Mouse (Mus musculus): ENCODE measurements around the gene Prpf8.

Prpf8 gene

GRCm38 (mm10) chr11:75459751-75460102 is 26.9 kb upstream of the Prpf8 start:
- in situ Hi-C loops (cut with MboI, MseI), result no loop called here

DNA sequence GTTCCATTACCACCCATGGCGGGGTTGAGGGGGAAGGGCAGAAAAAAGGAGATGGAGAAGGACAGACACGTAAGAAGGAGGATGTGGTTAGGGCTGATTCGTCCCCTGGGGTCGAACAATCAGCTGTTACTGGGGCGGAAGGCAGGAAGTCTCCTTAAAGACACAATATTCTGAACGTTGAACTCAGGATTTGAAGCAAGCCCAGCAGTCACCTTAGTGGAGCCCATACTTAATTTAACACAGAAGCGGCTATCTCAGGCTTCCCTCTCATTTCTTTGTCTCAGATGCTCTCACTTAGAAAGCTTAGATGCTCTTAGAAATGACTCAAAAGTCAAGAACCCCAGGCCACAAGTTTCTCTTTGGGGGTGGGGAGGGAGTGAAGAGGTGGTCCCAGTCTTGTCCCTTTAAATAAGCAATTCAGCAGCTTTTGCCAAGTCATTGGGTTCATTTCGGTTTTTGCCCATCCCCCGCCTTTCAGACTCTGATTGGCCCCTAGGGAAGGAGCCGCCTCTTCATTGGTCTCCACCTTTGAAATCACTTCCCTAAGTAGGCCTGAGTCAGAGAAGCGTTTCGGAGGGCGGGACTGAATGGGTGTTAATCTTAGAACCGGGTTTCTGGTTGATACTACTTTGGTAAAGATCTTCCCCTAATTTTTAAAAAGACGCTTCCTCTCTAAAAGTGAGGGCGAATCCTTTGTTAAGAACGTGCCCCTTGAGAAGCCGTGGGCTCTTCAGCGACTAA is 26.3 kb upstream of the Prpf8 start:
- in situ Hi-C loops (cut with MboI, MseI), result no loop called here

DNA sequence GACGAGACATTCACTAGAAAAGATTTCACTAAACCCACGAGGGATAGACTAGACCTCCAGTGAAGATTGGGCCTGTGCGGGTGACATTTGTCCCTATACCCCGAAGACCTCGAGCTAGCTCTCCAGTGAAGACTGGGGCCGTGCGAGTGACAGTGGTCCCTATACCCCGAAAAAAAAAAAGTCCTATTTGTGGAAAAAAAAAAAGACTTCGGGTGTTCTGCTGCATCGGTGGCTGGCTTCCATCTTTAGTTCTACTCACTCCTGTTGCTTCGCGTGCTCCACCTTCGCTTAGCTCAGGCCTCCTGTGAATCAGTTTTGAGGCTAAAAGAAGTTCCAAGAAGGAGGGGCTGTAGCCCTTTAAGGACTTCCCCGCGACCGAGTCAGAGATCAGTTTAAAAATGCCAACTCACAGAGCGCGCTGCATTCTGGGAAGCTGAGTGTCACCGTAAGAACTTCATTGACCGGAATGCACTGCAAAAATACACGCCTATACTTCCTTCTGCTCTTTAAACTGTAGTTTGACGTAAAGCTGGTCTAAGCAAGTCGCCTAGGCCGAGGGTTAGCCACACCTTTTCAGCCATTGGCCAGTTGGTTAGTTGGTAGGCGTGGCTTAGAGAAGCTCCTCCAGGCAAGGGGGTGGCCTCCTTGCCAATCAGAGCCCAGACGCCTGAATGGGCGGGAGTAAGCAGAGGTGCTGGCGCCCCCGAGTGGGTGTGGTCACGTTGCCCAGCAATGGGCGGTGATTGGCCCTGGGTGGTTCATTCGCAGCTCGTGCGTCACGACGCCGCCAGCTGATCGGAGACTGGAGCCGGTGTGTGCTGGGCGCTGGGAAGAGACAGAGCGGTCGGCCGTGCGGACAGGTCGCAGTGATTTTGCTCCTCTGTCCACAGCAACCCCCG is 25.5 kb upstream of the Prpf8 start, which contains the start of gene Tlcd2:
Tlcd2 (plus strand) TSS at position 872 of the 899 bp plus-strand sequence.
- in situ Hi-C loops (cut with MboI, MseI), result no loop called here

GRCm38 (mm10) chr11:75461743-75462252 is 24.8 kb upstream of the Prpf8 start:
- in situ Hi-C loops (cut with MboI, MseI), result no loop called here

DNA sequence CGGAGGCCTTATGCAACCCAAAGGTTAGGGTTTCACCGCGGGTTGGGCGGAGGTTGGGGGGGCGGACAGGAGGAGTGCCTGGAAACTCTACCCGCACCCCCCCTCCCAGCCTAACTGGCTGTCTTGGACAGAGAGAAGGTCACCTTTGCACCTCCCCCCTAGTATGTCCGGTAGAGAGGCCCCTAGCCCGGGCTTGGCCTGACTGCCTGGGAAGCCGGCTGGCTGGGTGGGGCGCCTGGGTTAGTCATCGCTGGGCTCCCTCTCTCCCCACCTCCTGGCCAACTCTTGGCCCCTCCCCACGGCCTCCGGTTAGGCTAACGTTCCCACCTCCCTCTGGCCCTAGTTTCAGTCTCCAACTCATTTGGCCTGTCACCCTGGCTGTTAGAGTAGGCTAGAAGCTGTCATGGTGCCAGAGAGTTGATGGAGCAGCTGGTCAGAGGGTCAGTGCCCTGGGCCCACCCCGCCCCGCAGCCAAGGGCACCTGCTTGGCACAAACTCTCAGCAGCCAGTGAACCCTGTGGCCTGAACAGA is 24.3 kb upstream of the Prpf8 start:
- in situ Hi-C loops (cut with MboI, MseI), result no loop called here

- in situ Hi-C loops (cut with MboI, MseI), result no loop called here
Observed at GRCm38 (mm10) chr11:75462865-75463336, 23.7 kb upstream of the Prpf8 start.

GRCm38 (mm10) chr11:75463624-75464023 is 23.0 kb upstream of the Prpf8 start:
- in situ Hi-C loops (cut with MboI, MseI), result no loop called here

DNA sequence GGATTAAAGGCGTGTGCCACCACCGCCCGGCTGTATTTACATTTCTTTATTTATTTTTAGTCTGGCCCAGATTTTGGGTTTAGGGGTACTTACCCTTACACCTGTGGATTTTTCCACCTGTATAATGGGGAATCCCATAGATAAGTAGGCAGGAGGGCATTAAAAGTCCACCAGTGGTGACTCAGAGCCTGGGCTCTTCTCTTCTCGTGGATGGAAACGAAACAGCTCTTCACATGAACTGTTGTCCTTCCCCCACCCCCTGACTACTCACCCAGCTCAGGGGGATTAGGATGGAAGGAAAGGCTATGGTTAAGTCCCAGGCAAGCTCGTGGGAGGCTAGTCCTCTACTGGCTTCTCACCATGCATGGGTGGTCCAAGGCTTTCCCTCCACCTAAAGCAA is 22.2 kb upstream of the Prpf8 start:
- in situ Hi-C loops (cut with MboI, MseI), result no loop called here

GRCm38 (mm10) chr11:75465051-75465450 is 21.6 kb upstream of the Prpf8 start:
- in situ Hi-C loops (cut with MboI, MseI), result no loop called here

GRCm38 (mm10) chr11:75466731-75467505 is 19.7 kb upstream of the Prpf8 start:
- in situ Hi-C loops (cut with MboI, MseI), result no loop called here

- in situ Hi-C loops (cut with MboI, MseI), result no loop called here
Observed at GRCm38 (mm10) chr11:75467512-75468215, 19.0 kb upstream of the Prpf8 start.

GRCm38 (mm10) chr11:75468410-75468809 is 18.2 kb upstream of the Prpf8 start:
- in situ Hi-C loops (cut with MboI, MseI), result no loop called here

DNA sequence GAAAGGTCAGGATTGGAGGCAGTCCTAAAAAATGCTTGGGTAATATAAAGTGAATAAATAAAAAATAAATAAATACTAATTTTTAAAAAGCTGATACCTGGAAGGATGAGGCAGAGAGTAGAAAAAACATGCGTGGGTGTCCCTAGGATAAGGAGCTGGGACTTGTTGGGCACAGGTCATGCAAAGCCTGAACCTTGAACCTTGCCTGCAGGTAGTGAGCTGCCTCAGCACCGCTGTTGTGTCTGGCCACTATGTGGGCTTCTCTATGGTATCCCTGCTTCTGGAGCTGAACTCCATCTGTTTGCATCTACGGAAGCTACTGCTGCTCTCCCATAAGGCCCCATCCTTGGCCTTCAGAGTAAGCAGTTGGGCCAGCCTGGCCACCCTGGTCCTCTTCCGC is 17.4 kb upstream of the Prpf8 start:
- in situ Hi-C loops (cut with MboI, MseI), result no loop called here

DNA sequence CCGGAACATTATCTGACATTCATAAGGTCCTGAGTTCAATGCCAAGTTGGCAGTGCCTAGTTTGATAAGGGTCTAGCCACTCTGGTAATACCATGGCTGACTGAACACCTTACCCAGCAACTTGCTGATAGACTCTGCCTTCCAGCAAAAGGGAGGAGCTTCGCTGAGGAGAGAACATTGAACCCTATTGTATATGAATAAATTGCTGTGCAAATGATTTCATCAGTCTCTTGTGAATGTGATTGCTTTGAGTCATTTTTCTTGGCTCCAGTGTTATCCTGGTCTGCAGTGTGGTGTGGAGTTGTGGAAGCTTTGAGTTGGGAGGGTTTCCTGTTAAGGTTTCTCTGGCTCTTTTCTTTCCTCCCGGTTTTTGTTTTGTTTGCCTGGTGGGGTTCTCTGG is 15.9 kb upstream of the Prpf8 start:
- in situ Hi-C loops (cut with MboI, MseI), result no loop called here

DNA sequence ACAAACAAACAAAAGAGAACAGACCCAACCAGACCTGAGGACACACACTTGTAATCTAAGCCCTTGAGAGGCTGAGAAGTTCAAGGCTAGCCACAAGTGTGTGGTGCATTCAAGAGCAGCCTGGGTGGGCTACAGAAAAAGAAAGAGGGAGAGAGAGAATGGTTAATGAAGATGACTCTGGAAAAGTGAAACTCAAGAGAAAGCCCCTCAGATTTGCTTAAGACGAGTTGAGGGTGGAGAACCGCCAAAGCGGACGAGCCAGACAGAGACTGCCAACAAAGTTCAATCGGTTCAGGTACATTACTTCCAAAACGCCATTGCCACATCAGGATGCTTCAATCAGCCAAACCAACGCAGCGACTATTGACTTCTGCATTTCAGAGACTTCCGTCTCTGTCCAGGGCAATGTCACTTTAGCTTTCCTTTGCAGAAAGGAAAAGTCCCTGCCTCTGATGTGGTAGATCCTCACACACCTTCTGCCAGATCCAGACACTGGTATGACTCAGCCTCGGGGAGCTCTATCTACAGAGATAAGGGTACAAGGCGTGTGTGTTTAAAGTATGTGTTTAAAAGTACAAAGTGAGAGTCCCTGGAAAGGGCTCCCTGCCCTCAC is 14.0 kb upstream of the Prpf8 start:
- in situ Hi-C loops (cut with MboI, MseI), result no loop called here

DNA sequence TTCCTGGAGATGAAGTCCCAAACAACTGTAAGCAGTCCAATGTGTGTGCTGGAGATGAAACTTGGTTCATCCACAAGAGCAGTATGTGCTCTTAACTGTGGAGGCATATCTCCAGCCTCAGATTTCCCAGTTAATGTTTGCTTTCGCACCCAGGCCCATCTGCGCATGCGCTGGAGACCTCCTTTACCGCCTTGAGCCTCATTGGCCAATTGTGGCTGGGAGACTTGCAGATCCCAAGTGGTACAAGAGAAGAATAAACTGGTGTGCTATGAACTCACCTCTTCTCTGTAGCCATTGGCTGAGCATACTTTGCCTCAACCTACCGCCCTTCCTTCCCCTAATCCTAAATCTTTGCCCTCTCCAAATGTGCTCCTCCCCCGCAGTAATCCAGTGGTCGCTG is 13.2 kb upstream of the Prpf8 start:
- in situ Hi-C loops (cut with MboI, MseI), result no loop called here

GRCm38 (mm10) chr11:75486192-75486591 is 424 bp upstream of the Prpf8 start:
- in situ Hi-C loops (cut with MboI, MseI), result no loop called here

DNA sequence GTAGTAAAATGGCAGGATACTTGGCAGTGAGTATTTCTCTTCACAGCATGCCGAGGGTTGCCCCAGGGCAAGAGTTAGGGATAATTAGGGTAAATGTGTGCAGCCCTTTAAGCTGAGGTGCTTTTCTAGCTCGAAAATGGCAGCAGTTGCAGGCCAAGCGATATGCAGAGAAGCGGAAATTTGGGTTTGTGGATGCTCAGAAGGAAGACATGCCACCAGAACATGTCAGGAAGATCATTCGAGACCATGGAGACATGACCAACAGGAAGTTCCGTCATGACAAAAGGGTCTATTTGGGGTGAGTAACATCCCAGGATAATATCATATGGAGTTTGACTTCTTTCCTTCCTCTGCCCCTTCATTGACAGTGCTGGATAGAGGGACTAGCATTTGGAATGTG is 880 bp downstream of the Prpf8 start:
- in situ Hi-C loops (cut with MboI, MseI), result no loop called here

DNA sequence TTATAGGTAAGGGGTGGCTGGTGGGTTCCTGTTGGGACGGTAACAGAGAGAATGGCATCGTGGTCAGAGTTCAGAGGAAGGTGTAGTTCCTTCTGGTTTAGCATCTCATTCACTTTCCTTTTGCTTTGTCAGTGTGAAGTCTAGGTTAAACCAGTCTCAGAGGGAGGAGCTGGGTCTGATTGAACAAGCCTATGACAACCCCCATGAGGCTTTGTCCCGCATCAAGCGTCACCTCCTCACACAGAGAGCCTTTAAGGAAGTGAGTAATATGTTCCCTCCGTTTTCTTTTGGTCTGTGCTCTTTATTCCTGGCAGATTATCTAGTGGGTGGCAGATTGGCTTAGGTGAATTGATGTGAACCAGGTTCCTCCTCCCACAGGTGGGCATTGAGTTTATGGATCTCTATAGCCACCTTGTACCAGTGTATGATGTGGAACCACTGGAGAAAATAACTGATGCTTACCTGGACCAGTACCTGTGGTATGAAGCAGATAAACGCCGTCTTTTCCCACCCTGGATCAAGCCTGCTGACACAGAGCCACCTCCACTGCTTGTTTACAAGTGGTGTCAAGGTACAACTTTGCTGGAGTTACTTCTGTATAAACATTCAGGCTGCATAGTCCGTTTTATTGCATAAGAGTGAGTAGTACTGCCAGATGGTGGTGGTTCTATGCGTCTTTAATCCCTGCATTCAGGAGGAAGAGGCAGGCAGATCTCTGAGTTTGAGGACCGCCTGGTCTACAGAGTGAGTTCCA is 7.9 kb downstream of the Prpf8 start:
- in situ Hi-C loops (cut with MboI, MseI), result no loop called here

DNA sequence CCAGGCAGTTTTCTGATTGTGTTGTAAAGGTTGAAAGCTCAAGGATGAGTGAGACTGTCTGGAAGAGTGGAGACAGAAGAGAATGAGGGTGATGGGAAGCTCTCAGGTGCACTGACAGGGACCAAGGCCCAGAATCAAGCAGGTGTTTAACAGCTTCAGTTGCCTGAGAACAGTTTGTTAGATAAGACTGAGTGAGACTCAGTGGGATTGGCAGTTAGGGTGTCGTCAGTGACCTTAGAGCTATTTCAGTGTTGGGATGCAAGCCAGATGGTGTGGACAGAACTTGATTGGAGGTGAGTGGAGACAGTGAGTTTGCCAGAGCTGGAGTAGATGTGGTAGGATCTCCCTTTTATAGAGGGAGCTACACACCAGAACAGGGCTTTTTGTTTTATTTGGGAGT is 11.5 kb downstream of the Prpf8 start:
- in situ Hi-C loops (cut with MboI, MseI), result no loop called here

All from T-helper 2 cell (primary cell).